Mouse (Mus musculus): ENCODE measurements at regions not wholly inside any gene's neighbourhood (a gene's known extent, or its start where the extent isn't known, plus 50 kb on each side); places are given as distances from the start of the nearest gene placed in this dataset.

- DNase-seq = peak; percentile 5
Measured at GRCm38 (mm10) chr6:43021967-43022366, 73.1 kb downstream of the Olfr444 start.

All from kidney, postnatal 14 days (tissue).